Mouse (Mus musculus) embryonic facial prominence, embryonic 13.5 days (tissue): ENCODE results near the gene Cdh13. TPM values are rescaled to one million over a fixed set of nuclear protein-coding genes. Genes with fewer than 3 reads are reported as not detected.

Experiments used
- ATAC-seq: fragments of 200-750 bp; cut with Nextera tagmentation; 2 replicates; pipeline ENCODE4 v1.8.0; 2017; ENCODE audit warnings: low read depth; ENCODE audit not compliant: insufficient number of reproducible peaks, insufficient read depth, low FRiP score, low TSS enrichment
- H3K27ac ChIP-seq: fragments of 300-500 bp; sonication (generic); 2 replicates; pipeline ENCODE4 v1.5.1; 2015; ENCODE audit warnings: moderate library complexity, mild to moderate bottlenecking, inconsistent platforms
- H3K27me3 ChIP-seq: fragments of 300-500 bp; sonication (generic); 2 replicates; pipeline ENCODE4 v1.6.1; 2015; ENCODE audit warnings: mild to moderate bottlenecking, inconsistent platforms
- H3K36me3 ChIP-seq: fragments of 300-500 bp; sonication (generic); 2 replicates; pipeline ENCODE4 v1.6.1; 2015; ENCODE audit warnings: mild to moderate bottlenecking, inconsistent platforms
- H3K4me1 ChIP-seq: fragments of 300-500 bp; sonication (generic); 2 replicates; pipeline ENCODE4 v1.6.1; 2015; ENCODE audit warnings: inconsistent platforms
- H3K4me2 ChIP-seq: fragments of 300-500 bp; sonication (generic); 2 replicates; pipeline ENCODE4 v1.6.1; 2015; ENCODE audit warnings: moderate library complexity, mild to moderate bottlenecking, inconsistent platforms
- H3K4me3 ChIP-seq: fragments of 300-500 bp; sonication (generic); 2 replicates; pipeline ENCODE4 v1.5.1; 2015; ENCODE audit warnings: mild to moderate bottlenecking, inconsistent platforms
- H3K9ac ChIP-seq: fragments of 300-500 bp; sonication (generic); 2 replicates; pipeline ENCODE4 v1.6.1; 2015; ENCODE audit warnings: mild to moderate bottlenecking, inconsistent platforms
- H3K9me3 ChIP-seq: fragments of 300-500 bp; sonication (generic); 2 replicates; pipeline ENCODE4 v1.6.1; 2016; ENCODE audit warnings: inconsistent platforms
- WGBS: fragments of 180-500 bp; shearing (Covaris S2); methylation state at CpG from one replicate; pipeline ENCODE4 v1.1.7; 2015; ENCODE audit warnings: mixed read lengths; 5-methylcytosine and 5-hydroxymethylcytosine counted together
- polyA plus RNA-seq: library from polyadenylated mRNA; unstranded; fragments of >200 nt; fragmentation: Nextera tagmentation; extraction: Ambion mirVana; gene quantifications from 2 replicates; pipeline ENCODE4 v1.2.1, GENCODE M21; 2015

Cdh13 gene
- 16.8 and 25.9 TPM in 2 replicates for polyA plus RNA-seq

DNA sequence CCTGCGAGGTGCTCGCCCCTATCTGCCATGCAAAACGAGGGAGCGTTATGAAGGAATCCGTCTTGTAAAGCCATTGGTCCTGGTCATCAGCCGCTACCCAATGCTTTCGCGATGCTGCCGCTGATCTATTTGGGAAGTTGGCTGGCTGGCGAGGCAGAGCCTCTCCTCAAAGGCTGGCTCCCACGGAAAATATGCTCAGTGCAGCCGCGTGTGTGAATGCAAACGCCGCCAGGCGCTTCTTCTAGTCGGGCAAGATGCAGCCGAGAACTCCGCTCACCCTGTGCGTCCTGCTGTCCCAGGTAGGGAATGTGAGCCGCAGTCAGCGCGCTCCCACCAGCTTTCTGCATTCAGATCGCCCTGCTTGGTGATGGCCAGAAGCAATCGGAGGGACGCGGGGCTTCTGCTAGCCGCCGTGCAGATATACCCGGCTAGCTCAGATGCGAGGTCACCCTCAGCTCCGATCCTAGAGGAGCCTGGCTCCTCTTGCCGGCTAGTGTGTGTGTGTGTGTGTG lies at the start of gene Cdh13:
Cdh13 (plus strand) TSS at position 134 of the 512 bp plus-strand sequence.
- no peak for ATAC-seq
- Histone ChIP-seq H3K36me3 (no peaks in the 10 kb centered on the region), H3K27me3 (peaks cover 71% of the 10 kb centered on the region), H3K9ac (peak within 1 kb of the TSS; percentile 78), H3K4me2 (peak within 1 kb of the TSS; percentile 95), H3K27ac (0 out of 2 replicates have a peak within 1 kb of the TSS, but pooled peaks have one; percentile 22), H3K4me1 (peaks cover 37% of the 10 kb centered on the region), H3K9me3 (no peaks in the 10 kb centered on the region), H3K4me3 (peak within 1 kb of the TSS; percentile 54)
- WGBS: under 1% methylated on average over 33 of the region's 33 CpGs

DNA sequence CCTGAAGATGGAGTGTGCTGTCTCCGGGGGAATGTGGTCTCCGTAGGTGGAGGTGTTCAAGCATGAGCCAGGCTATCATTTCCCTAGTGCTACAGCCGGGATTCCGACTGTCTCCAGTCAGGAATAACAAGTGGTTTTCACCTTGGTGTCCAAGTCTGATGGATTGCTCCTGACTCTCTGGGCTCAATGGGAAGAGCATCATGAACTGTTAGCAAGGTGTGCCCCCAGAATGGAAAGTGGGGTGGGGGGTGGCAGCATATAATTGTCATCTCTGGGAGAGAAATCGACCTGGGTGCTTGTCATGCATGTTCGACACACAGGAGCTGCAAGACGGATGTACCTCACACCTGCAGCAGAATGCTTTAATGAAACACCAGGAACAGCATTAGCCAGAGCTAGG lies 47.9 kb upstream of the Cdh13 start:
- ATAC-seq: no peak
- no peaks in the 10 kb centered on the region for H3K9me3 ChIP-seq
- WGBS: 89% methylated on average over 7 of the region's 7 CpGs
- H3K9ac ChIP-seq: no peak overlapping the region
- H3K4me3 ChIP-seq: no peak overlapping the region
- H3K27ac ChIP-seq: no peak overlapping the region
- H3K4me1 ChIP-seq: no peaks in the 10 kb centered on the region
- no peak overlapping the region for H3K4me2 ChIP-seq
- H3K27me3 ChIP-seq: no peaks in the 10 kb centered on the region; the same call in 1 of the 2 replicates
- no peaks in the 10 kb centered on the region for H3K36me3 ChIP-seq

DNA sequence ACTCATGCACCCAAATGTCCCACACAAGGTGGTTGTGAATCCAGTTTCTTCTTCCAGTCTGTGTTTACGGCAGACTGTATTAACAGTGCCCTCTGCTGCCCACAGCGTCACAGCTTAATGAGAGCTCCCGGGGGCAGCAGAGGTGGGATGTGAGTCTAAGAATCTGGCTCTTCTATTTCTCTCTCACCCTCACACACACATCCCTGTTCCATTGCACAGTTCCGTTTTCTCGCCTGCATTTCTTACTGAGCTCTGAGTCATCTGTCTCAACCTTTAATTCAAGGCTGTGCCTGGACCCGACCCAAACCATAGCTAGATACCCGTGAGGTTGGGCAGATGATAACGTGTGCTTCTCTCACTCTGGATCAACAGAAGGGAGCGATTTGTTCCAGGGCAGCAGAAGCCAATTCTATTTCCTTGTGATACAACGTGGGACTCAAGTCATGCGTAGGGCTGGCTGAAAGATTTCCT lies 46.3 kb upstream of the Cdh13 start:
- WGBS: 73% methylated on average over 11 of the region's 11 CpGs
- no peak for ATAC-seq
- no peak overlapping the region for H3K27ac ChIP-seq
- H3K9me3 ChIP-seq: no peaks in the 10 kb centered on the region
- no peak overlapping the region for H3K4me2 ChIP-seq
- no peak overlapping the region for H3K9ac ChIP-seq
- no peaks in the 10 kb centered on the region for H3K4me1 ChIP-seq
- H3K4me3 ChIP-seq: no peak overlapping the region
- no peaks in the 10 kb centered on the region; the same call in 1 of the 2 replicates for H3K27me3 ChIP-seq
- no peaks in the 10 kb centered on the region for H3K36me3 ChIP-seq

DNA sequence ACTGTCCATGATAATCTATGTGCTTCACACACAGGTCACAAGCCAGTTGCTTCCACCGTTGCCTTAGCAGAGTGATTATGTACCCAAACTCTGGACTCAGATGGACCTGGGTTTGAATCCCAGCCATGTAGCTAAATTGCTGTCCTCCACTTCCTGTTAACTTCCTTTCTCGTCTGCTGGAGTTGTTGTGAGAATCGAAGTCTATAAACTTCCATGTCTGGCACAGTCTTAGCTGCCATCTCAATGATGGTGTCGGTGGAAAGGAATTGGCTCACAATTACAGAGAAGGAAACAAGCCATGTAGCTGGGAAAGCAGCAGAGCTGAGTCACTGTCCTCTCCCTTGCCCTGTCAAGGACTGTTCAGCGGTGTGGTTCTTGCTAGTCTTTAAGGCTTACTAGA lies 45.4 kb upstream of the Cdh13 start:
- Histone ChIP-seq H3K4me1 (no peaks in the 10 kb centered on the region), H3K36me3 (no peaks in the 10 kb centered on the region), H3K4me2 (no peak overlapping the region), H3K27ac (no peak overlapping the region), H3K9me3 (no peaks in the 10 kb centered on the region), H3K27me3 (no peaks in the 10 kb centered on the region; the same call in 1 of the 2 replicates), H3K4me3 (no peak overlapping the region), H3K9ac (no peak overlapping the region)
- 87% methylated on average over 5 of the region's 5 CpGs for WGBS
- no peak for ATAC-seq

DNA sequence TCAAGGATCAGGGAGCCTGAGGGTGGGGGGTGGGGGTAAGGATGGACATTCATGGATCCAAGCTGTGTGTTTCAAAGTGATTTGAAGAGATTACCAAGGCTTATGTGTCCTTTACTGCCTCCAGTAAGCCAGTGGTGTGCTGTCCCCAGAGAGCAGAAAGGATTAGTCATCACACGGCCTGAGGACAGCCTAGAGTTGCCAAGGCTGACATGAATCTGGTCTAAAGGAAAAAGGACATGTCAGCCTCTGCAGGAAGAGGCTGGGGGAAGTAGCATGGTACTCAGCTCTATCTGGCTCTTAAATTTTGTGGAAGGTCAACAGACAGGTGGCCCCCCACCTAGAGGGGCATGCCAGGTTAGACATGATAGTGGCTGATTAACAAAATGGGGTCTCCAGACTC lies 44.3 kb upstream of the Cdh13 start:
- H3K4me3 ChIP-seq: no peak overlapping the region
- H3K9me3 ChIP-seq: no peaks in the 10 kb centered on the region
- H3K27me3 ChIP-seq: no peaks in the 10 kb centered on the region; the same call in 1 of the 2 replicates
- H3K9ac ChIP-seq: no peak overlapping the region
- ATAC-seq: no peak
- no peak overlapping the region for H3K27ac ChIP-seq
- H3K4me2 ChIP-seq: no peak overlapping the region
- H3K4me1 ChIP-seq: no peaks in the 10 kb centered on the region
- WGBS: 63% methylated on average over 1 of the region's 1 CpGs
- no peaks in the 10 kb centered on the region for H3K36me3 ChIP-seq

DNA sequence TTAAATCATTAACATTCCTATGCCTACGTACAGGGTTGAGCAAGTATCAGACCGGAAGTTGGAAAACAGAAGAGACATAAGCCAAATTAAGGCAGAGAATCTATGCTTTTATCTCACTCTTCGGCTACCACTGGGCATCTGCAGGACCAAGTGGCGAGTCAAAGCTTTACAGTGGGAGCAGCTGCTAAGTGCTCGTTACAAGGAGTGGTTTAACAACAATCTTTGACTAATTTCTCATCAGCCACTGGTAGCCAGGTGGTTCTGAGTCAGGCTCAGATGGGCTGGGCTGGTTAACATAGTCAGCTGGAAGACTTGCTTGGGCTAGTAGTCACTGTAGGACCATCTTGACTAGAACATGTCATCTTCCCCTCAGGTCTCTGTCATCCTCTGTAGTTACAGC lies 34.2 kb upstream of the Cdh13 start:
- Histone ChIP-seq H3K27me3 (no peaks in the 10 kb centered on the region), H3K4me3 (no peak overlapping the region), H3K27ac (no peak overlapping the region), H3K9ac (no peak overlapping the region), H3K36me3 (no peaks in the 10 kb centered on the region), H3K4me1 (no peaks in the 10 kb centered on the region), H3K9me3 (no peaks in the 10 kb centered on the region), H3K4me2 (no peak overlapping the region)
- no peak for ATAC-seq
- 85% methylated on average over 5 of the region's 5 CpGs for WGBS

DNA sequence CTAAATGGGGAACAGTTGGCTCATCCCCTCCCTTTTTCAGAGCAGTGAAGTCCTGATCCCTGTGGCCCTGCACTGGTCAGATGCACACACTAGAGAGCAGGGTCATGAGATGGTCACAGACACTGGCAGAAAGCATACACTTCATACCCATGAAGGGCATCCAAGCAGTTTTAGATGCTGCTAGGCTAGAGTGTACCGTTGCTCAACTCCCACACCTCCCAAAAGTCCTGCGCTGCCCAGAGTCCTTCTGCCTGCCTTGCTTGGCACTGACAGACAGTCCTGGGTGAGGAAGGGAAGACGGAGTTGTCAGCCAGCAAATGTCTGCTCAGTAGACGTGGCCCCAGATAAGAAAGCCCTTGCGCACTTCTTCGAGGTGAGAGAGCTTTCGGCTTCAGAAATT lies 33.6 kb upstream of the Cdh13 start:
- Histone ChIP-seq H3K9me3 (no peaks in the 10 kb centered on the region), H3K9ac (no peak overlapping the region), H3K27ac (no peak overlapping the region), H3K4me1 (no peaks in the 10 kb centered on the region), H3K27me3 (no peaks in the 10 kb centered on the region), H3K4me3 (no peak overlapping the region), H3K4me2 (no peak overlapping the region), H3K36me3 (no peaks in the 10 kb centered on the region)
- WGBS: 87% methylated on average over 7 of the region's 7 CpGs
- no peak for ATAC-seq

DNA sequence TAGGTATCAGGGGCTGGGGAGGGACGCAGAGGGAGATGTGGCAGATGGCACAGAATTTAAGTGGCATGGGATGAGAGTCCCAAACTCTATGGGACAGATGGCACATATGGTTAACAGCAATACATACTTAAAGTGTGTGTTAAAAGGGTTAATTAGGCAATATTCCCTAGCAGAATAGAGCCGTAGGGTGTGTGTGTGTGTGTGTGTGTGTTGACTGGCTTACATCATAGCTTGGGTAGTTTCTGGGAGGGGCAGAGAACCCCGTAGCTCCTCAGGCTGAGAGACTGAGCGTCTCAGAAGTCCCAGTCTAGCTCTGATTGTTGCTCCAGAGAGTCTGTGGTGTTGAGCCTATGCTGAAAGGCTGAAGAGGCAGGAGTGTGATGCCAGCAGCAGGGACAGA lies 20.4 kb upstream of the Cdh13 start:
- no peak overlapping the region for H3K4me2 ChIP-seq
- no peaks in the 10 kb centered on the region for H3K36me3 ChIP-seq
- no peaks in the 10 kb centered on the region for H3K9me3 ChIP-seq
- 0 out of 2 replicates have a peak, but pooled peaks cover 3% of the 10 kb centered on the region for H3K4me1 ChIP-seq
- no peak overlapping the region for H3K27ac ChIP-seq
- WGBS: 57% methylated on average over 4 of the region's 4 CpGs
- no peak overlapping the region for H3K9ac ChIP-seq
- no peak for ATAC-seq
- no peaks in the 10 kb centered on the region; the same call in none of the 2 replicates for H3K27me3 ChIP-seq
- H3K4me3 ChIP-seq: no peak overlapping the region

DNA sequence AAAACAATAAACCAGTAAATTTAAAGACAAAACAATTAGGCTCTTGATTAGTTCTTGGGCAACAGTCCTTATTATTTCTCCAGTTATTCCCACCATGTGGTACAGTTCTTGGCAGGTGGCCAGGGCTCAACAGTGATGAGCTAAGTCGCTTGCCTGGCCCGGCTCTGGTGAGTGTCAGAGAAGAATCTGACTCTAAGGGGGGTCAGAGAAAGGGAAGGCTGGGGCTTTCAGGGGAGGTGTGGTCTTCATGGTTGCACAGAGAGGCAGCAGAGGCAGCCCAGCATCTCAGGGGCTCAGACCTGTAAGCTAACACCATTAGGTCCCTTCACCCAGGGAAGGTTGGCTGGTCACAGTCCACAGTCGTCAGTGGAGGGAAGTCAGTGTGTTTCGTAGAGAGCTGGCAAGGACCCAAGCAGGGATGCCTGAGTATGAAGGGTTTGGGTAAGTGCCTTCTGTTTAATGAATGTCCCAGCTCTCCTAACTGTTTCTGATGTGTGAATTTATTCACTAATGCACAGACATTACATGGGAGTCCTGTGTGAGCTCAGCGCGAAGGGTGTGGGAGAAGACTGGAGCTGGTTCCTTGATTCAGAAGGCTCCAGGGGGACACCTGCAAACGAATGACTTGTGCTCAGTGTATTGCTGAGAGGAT lies 12.7 kb upstream of the Cdh13 start:
- Histone ChIP-seq H3K9ac (no peak overlapping the region), H3K27ac (no peak overlapping the region), H3K27me3 (no peaks in the 10 kb centered on the region; the same call in 1 of the 2 replicates), H3K4me1 (peaks cover 24% of the 10 kb centered on the region), H3K4me3 (no peak overlapping the region), H3K9me3 (no peaks in the 10 kb centered on the region), H3K4me2 (no peak overlapping the region), H3K36me3 (no peaks in the 10 kb centered on the region)
- ATAC-seq: peak; percentile 62; the same call in 1 of the 2 replicates
- 43% methylated on average over 7 of the region's 7 CpGs for WGBS

DNA sequence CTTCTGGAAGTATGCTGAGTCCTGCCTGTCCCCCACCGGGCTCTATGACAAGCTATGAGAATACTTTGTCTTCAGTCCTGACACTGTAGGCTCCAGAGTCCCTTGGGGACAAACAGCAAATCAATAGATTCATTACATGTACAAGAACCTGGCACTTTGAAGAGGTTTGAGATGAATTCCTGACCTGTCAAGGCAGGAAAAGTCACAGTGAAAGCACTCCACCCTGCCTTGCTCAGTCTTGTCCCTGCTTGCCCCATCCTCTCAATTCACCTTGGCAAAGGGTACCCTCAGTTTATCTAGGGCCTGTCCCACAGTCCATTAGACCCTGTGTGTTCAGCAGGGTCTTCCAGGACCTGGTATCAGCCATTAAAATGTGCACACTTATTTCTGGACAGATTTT lies 11.0 kb upstream of the Cdh13 start:
- H3K9me3 ChIP-seq: no peaks in the 10 kb centered on the region
- no peak for ATAC-seq
- H3K27me3 ChIP-seq: no peaks in the 10 kb centered on the region
- no peak overlapping the region for H3K4me2 ChIP-seq
- peaks cover 24% of the 10 kb centered on the region for H3K4me1 ChIP-seq
- H3K9ac ChIP-seq: no peak overlapping the region
- H3K36me3 ChIP-seq: no peaks in the 10 kb centered on the region
- peak overlapping the region; percentile 33; the same call in 1 of the 2 replicates for H3K27ac ChIP-seq
- H3K4me3 ChIP-seq: no peak overlapping the region
- 19% methylated on average over 1 of the region's 1 CpGs for WGBS

DNA sequence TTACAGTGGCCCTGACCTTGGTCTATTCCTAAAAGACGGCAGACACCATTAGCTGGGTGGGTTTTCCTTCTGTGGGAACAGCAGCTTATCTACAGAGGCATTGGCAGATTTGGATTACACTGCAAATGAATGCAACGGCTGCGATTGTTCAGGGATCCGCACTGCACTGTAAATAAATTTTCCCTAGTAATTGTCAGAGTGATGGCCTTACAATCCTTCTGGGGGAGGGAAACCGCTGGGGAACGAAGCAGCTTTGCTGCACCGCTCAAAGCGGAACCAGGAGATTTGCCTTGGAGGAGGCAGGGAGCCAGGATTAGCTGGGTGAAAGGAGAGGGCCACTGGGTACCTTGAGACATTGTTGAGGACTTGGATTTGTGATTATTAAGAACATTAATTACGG lies 9.3 kb upstream of the Cdh13 start:
- no peak overlapping the region for H3K4me3 ChIP-seq
- no peak overlapping the region for H3K27ac ChIP-seq
- H3K4me2 ChIP-seq: no peak overlapping the region
- peaks cover 24% of the 10 kb centered on the region for H3K4me1 ChIP-seq
- WGBS: 72% methylated on average over 9 of the region's 9 CpGs
- no peaks in the 10 kb centered on the region for H3K9me3 ChIP-seq
- no peak overlapping the region for H3K9ac ChIP-seq
- no peak for ATAC-seq
- no peaks in the 10 kb centered on the region for H3K36me3 ChIP-seq
- H3K27me3 ChIP-seq: no peaks in the 10 kb centered on the region

DNA sequence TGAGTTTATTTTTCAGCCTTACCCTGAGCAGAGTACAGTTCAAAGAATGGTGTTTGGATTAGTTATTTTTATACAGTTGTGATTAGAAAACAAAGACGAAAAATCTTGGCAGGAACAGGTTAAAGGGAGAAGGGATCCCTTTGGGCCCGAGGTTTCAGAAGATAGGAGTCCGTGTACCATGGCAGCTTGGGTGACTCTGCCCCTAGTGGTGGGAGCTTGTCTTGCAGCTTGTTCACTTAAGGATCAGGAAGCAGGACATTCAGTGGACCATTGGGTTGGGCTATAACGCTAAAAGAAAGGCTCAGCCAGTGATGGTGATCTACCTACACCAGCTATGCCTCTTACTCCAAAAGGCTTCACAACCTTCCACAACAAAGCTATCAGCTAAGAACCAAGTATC lies 8.8 kb upstream of the Cdh13 start:
- no peak overlapping the region for H3K4me2 ChIP-seq
- 15% methylated on average over 4 of the region's 4 CpGs for WGBS
- no peak overlapping the region for H3K4me3 ChIP-seq
- no peak for ATAC-seq
- H3K36me3 ChIP-seq: no peaks in the 10 kb centered on the region
- peaks cover 24% of the 10 kb centered on the region for H3K4me1 ChIP-seq
- no peak overlapping the region for H3K9ac ChIP-seq
- no peaks in the 10 kb centered on the region for H3K9me3 ChIP-seq
- no peaks in the 10 kb centered on the region for H3K27me3 ChIP-seq
- no peak overlapping the region for H3K27ac ChIP-seq
